In the genomic region with DNA sequence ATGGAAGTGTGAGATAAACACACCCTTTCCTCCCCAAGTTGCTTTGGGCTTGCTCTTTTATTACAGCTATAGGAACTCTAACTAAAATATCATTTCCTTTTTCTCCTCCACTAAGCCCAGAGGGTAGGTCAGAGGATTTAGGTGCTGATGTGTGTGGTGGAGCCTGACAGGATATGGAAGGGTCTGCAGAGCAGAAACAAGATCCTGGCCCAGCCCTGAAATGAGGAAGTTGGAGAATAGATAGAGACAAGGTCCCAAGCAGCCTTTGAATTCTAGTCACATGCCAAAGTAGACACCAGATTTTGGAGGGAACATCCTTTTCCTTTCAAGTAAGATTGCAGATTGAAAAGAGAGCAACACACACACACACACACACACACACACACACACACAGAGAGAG, we compare ENCODE assay signal across 24 mouse cellular contexts.
"Had no signal": no experiment of that assay in that cellular context is flagged by ENCODE, and none has a peak within 500 bp of the region (broad histone marks: within the 10 kb centered on the region; RNA-seq: fewer than 3 reads in every experiment).

No protein-coding gene starts in this region.

- H3K27me3 ChIP-seq: liver, embryonic 15.5 days; lung, embryonic 15.5 days; megakaryocyte, embryonic 14.5 days; midbrain, embryonic 13.5 days; midbrain, embryonic 15.5 days; neural tube, embryonic 13.5 days; neural tube, embryonic 15.5 days; stomach, embryonic 15.5 days had no signal

- ATAC-seq: liver, postnatal 0 days; lung, postnatal 0 days; midbrain, embryonic 13.5 days; midbrain, embryonic 15.5 days had no signal

- H3K36me3 ChIP-seq: liver, embryonic 15.5 days; lung, embryonic 15.5 days; midbrain, embryonic 13.5 days; midbrain, embryonic 15.5 days; neural tube, embryonic 13.5 days; neural tube, embryonic 15.5 days; stomach, embryonic 15.5 days had no signal

- DNase-seq: liver, postnatal 0 days; lung, adult 2 months; lung, postnatal 14 days; lung, postnatal 36 days; retina, postnatal 1 day; right cerebral cortex, postnatal 14 days; right cerebral cortex, postnatal 4 days; spleen, adult 18-20 months; thymus, adult 2 months; thymus, postnatal 25 days; thymus, postnatal 4 days had no signal

- H3K9ac ChIP-seq: liver, embryonic 15.5 days; liver, postnatal 0 days; lung, embryonic 15.5 days; midbrain, embryonic 13.5 days; midbrain, embryonic 15.5 days; neural tube, embryonic 13.5 days; neural tube, embryonic 15.5 days; stomach, embryonic 15.5 days had no signal

- H3K4me2 ChIP-seq: liver, embryonic 15.5 days; lung, embryonic 15.5 days; midbrain, embryonic 11.5 days; midbrain, embryonic 13.5 days; midbrain, embryonic 15.5 days; neural tube, embryonic 13.5 days; neural tube, embryonic 15.5 days; stomach, embryonic 15.5 days had no signal

- H3K4me3 ChIP-seq: liver, embryonic 15.5 days; lung, embryonic 15.5 days; megakaryocyte, embryonic 14.5 days; midbrain, embryonic 13.5 days; midbrain, embryonic 15.5 days; myocyte; neural tube, embryonic 13.5 days; neural tube, embryonic 15.5 days; stomach, embryonic 15.5 days had no signal

- H3K9me3 ChIP-seq: liver, embryonic 15.5 days; lung, embryonic 15.5 days; midbrain, embryonic 13.5 days; midbrain, embryonic 15.5 days; neural tube, embryonic 13.5 days; neural tube, embryonic 15.5 days; stomach, embryonic 15.5 days had no signal

- H3K27ac ChIP-seq: liver, embryonic 15.5 days; lung, embryonic 15.5 days; macrophage; midbrain, embryonic 13.5 days; midbrain, embryonic 15.5 days; neural tube, embryonic 13.5 days; neural tube, embryonic 15.5 days; stomach, embryonic 15.5 days; stomach, postnatal 0 days had no signal

- H3K4me1 ChIP-seq: lung, embryonic 15.5 days; megakaryocyte, embryonic 14.5 days; midbrain, embryonic 13.5 days; midbrain, embryonic 15.5 days; neural tube, embryonic 13.5 days; neural tube, embryonic 15.5 days; stomach, embryonic 15.5 days had no signal
